Mouse (Mus musculus) MEL (cell line): ENCODE data around the gene Psmd9. TPM values are rescaled to one million over a fixed set of nuclear protein-coding genes. Genes with fewer than 3 reads are reported as not detected.
A peak's percentile ranks its signal among the peaks of the same experiment; 100 is the strongest.

ENCODE experiments used
- DNase-seq: peaks from one replicate; pipeline ENCODE4 v3.0.0; 2011; ENCODE audit warnings: low read depth, low spot score
- H3K27ac ChIP-seq: 2 replicates; pipeline ENCODE4 v1.5.1; 2012; ENCODE audit warnings: low read depth, mild to moderate bottlenecking, control low read depth, low read length, moderate library complexity; ENCODE audit not compliant: control insufficient read depth
- H3K27me3 ChIP-seq, 2 experiments: fragments of 150-350 bp in 1 of 2; sonication (generic) in 1 of 2; 2 replicates each; pipeline ENCODE4 v1.6.1; 2012; ENCODE audit warnings: low read length in 2 of 2, mild to moderate bottlenecking in 2 of 2, improper control_type of control experiment in 1 of 2, moderate library complexity in 1 of 2; ENCODE audit not compliant: insufficient read depth in 2 of 2, control insufficient read depth in 1 of 2
- H3K36me3 ChIP-seq, 2 experiments: 2 replicates each; pipeline ENCODE4 v1.6.1; 2012 to 2014; ENCODE audit warnings: low read length in 2 of 2, improper control_type of control experiment in 1 of 2, inconsistent platforms in 1 of 2, mild to moderate bottlenecking in 1 of 2; ENCODE audit not compliant: insufficient read depth in 2 of 2, control insufficient read depth in 1 of 2
- H3K4me1 ChIP-seq, 2 experiments: fragments of 150-350 bp in 1 of 2; sonication (generic) in 1 of 2; 2 replicates each; pipeline ENCODE4 v1.6.1; 2012; ENCODE audit warnings: low read length in 2 of 2, improper control_type of control experiment in 1 of 2, mild to moderate bottlenecking in 1 of 2; ENCODE audit not compliant: insufficient read depth in 2 of 2, control insufficient read depth in 1 of 2
- H3K4me3 ChIP-seq, 2 experiments: fragments of 150-350 bp in 1 of 2; sonication (generic) in 1 of 2; 2 replicates each; pipeline ENCODE4 v1.5.1; 2012; ENCODE audit warnings: low read depth in 2 of 2, low read length in 2 of 2, mild to moderate bottlenecking in 2 of 2, moderate library complexity in 2 of 2, control low read depth in 1 of 2, improper control_type of control experiment in 1 of 2; ENCODE audit not compliant: control insufficient read depth in 1 of 2, insufficient read depth in 1 of 2
- H3K79me2 ChIP-seq: 2 replicates; pipeline ENCODE4 v1.6.1; 2012; ENCODE audit warnings: mild to moderate bottlenecking, low read length, moderate library complexity; ENCODE audit not compliant: control insufficient read depth, poor library complexity, insufficient read depth
- H3K9ac ChIP-seq: 2 replicates; pipeline ENCODE4 v1.6.1; 2012; ENCODE audit warnings: low read depth, mild to moderate bottlenecking, control low read depth, low read length, moderate library complexity; ENCODE audit not compliant: control insufficient read depth, poor library complexity, severe bottlenecking
- H3K9me3 ChIP-seq: fragments of 150-350 bp; sonication (generic); replicated peaks from 2 replicates; pipeline ENCODE4 v1.6.1; 2012; ENCODE audit warnings: mild to moderate bottlenecking, low read length, improper control_type of control experiment, moderate library complexity; ENCODE audit not compliant: insufficient read depth
- CHD1 ChIP-seq: IDR thresholded peaks from 2 replicates; pipeline ENCODE4 v1.6.1; 2012; ENCODE audit warnings: low read depth, mild to moderate bottlenecking, inconsistent platforms, low read length, improper control_type of control experiment
- CHD2 ChIP-seq: IDR thresholded peaks from 2 replicates; pipeline ENCODE4 v1.6.1; 2011; ENCODE audit warnings: low read length, improper control_type of control experiment
- GABPA ChIP-seq: IDR thresholded peaks from 2 replicates; pipeline ENCODE4 v1.6.1; 2012; ENCODE audit warnings: low read depth, mild to moderate bottlenecking, inconsistent platforms, low read length, improper control_type of control experiment, moderate library complexity
- HCFC1 ChIP-seq: IDR thresholded peaks from 2 replicates; pipeline ENCODE4 v1.6.1; 2012; ENCODE audit warnings: low read depth, mild to moderate bottlenecking, inconsistent platforms, low read length, improper control_type of control experiment, moderate library complexity
- JUND ChIP-seq: IDR thresholded peaks from 2 replicates; pipeline ENCODE4 v1.6.1; 2011; ENCODE audit warnings: low read depth, mild to moderate bottlenecking, improper control_type of control experiment, low read length
- KAT2A ChIP-seq: conservative IDR thresholded peaks from 2 replicates; pipeline ENCODE4 v1.6.1; 2012; ENCODE audit warnings: low read depth, low read length, improper control_type of control experiment, inconsistent platforms
- MAX ChIP-seq: IDR thresholded peaks from 2 replicates; pipeline ENCODE4 v1.6.1; 2011; ENCODE audit warnings: low read length, improper control_type of control experiment
- MYB ChIP-seq: IDR thresholded peaks from 2 replicates; pipeline ENCODE4 v1.6.1; 2011; ENCODE audit warnings: mild to moderate bottlenecking, low read depth, low read length, improper control_type of control experiment
- MYC ChIP-seq: IDR thresholded peaks from 2 replicates; pipeline ENCODE4 v1.6.1; 2011; ENCODE audit warnings: low read depth, mild to moderate bottlenecking, low read length, improper control_type of control experiment, moderate library complexity
- NELFE ChIP-seq: IDR thresholded peaks from 2 replicates; pipeline ENCODE4 v1.6.1; 2011; ENCODE audit warnings: low read depth, low read length, improper control_type of control experiment
- NRF1 ChIP-seq: IDR thresholded peaks from 2 replicates; pipeline ENCODE4 v1.6.1; 2014; ENCODE audit warnings: low read depth, mild to moderate bottlenecking, inconsistent platforms, low read length, improper control_type of control experiment, moderate library complexity; ENCODE audit not compliant: poor library complexity, insufficient read depth, severe bottlenecking
- POLR2AphosphoS5 ChIP-seq: IDR thresholded peaks from 2 replicates; pipeline ENCODE4 v1.6.1; 2012; ENCODE audit warnings: low read depth, borderline replicate concordance, mild to moderate bottlenecking, inconsistent platforms, low read length, moderate library complexity, mixed read lengths
- SIN3A ChIP-seq: IDR thresholded peaks from 2 replicates; pipeline ENCODE4 v1.6.1; 2012; ENCODE audit warnings: low read length, improper control_type of control experiment, inconsistent platforms
- TAL1 ChIP-seq: IDR thresholded peaks from 2 replicates; pipeline ENCODE4 v1.6.1; 2012; ENCODE audit warnings: mild to moderate bottlenecking, inconsistent platforms, low read length, moderate library complexity, mixed read lengths
- USF1 ChIP-seq: IDR thresholded peaks from 2 replicates; pipeline ENCODE4 v1.6.1; 2014; ENCODE audit warnings: low read depth, mild to moderate bottlenecking, inconsistent platforms, low read length, improper control_type of control experiment, moderate library complexity
- USF2 ChIP-seq, 2 experiments: IDR thresholded peaks; 2 replicates each; pipeline ENCODE4 v1.6.1; 2011 to 2012; ENCODE audit warnings: improper control_type of control experiment in 2 of 2, low read length in 2 of 2, borderline replicate concordance in 1 of 2, inconsistent platforms in 1 of 2, low read depth in 1 of 2, mild to moderate bottlenecking in 1 of 2; ENCODE audit not compliant: insufficient read depth in 1 of 2
- ZNF384 ChIP-seq: IDR thresholded peaks from 2 replicates; pipeline ENCODE4 v1.6.1; 2012; ENCODE audit warnings: low read depth, mild to moderate bottlenecking, inconsistent platforms, low read length, improper control_type of control experiment
- polyA plus RNA-seq, 2 experiments: library from polyadenylated mRNA; stranded (reverse) in 1 of 2; unstranded in 1 of 2; fragments of >175 nt in 1 of 2; fragments of >200 nt in 1 of 2; gene quantifications; 2 replicates each; pipeline versions ENCODE4 v1.2.1 to v1.2.4; 2012; ENCODE audit warnings: low replicate concordance in 2 of 2, low read depth in 1 of 2; ENCODE audit not compliant: insufficient read length in 2 of 2, insufficient read depth in 1 of 2, missing spikeins in 1 of 2
- total RNA-seq: library from RNA; depleted of rRNA; stranded (reverse); fragments of 300-350 nt; gene quantifications from 2 replicates; pipeline ENCODE4 v1.2.3, GENCODE M21; 2012

The Psmd9 gene
- total and polyA plus RNA-seq, 3 experiments = 32.0 to 54.6 TPM; not detected in 1

DNA sequence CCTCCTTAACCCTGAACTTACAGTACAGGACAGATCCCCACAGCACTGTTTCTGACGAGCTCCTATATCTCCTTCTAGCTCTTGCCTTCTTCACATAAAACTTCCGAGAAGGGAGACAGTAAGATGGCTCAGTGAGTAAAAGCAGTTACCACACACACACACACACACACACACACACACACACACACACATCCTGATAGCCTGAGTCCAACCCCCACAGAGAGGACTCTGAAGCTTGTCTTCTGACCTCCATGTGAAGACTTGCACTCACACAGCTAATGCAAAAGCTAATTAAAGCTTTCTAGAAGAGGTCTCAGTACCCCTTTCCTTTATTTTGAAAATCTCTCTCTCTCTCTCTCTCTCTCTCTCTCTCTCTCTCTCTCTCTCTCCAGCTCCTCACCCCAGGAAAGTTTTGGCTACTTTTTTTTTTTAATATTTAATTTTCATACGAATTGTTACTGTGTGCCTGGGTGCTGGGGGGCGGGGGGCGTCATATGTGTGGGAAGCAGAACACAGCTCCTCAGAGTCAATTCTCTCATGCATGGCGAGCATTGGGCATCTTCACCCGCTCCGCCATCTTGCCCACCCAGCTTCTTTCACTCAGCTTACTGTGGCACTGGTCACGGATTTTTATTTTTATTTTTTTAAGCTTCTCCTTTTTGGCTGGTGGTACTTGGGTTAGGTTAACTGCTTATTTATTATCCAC, 107.6 kb downstream of the Psmd9 start:
- Histone ChIP-seq H3K9me3 (no peaks in the 10 kb centered on the region), H3K36me3 (no peaks in the 10 kb centered on the region; a peak in 1 of 4 replicates), H3K79me2 (no peaks in the 10 kb centered on the region)
- TF ChIP-seq MAX (no peak), CHD2 (no peak), MYC (no peak), NELFE (no peak), NRF1 (no peak), HCFC1 (no peak), USF1 (no peak)
- TF ChIP-seq, all 39 proteins: peak for 0
- Histone ChIP-seq H3K27me3 (no peaks in the 10 kb centered on the region), H3K27ac (no peak overlapping the region), H3K4me3 (no peak overlapping the region), H3K4me1 (no peaks in the 10 kb centered on the region; a peak in 1 of 4 replicates), H3K9ac (no peak overlapping the region)
- DNase-seq = no peak

- H3K9me3 ChIP-seq = no peaks in the 10 kb centered on the region
- no peaks in the 10 kb centered on the region for H3K27me3 ChIP-seq
- H3K9ac ChIP-seq = no peak overlapping the region
- no peaks in the 10 kb centered on the region; a peak in 1 of 4 replicates for H3K4me1 ChIP-seq
- H3K79me2 ChIP-seq = no peaks in the 10 kb centered on the region
- DNase-seq = peak; percentile 20
- H3K36me3 ChIP-seq = no peaks in the 10 kb centered on the region; a peak in 1 of 4 replicates
- H3K4me3 ChIP-seq = no peak overlapping the region
- peak; percentile 83 for TF ChIP-seq ZNF384
- TF ChIP-seq GABPA = no peak
- H3K27ac ChIP-seq = no peak overlapping the region
These were observed 108.1 kb downstream of the Psmd9 start for GRCm38 (mm10) chr5:123277342-123277701.

DNA sequence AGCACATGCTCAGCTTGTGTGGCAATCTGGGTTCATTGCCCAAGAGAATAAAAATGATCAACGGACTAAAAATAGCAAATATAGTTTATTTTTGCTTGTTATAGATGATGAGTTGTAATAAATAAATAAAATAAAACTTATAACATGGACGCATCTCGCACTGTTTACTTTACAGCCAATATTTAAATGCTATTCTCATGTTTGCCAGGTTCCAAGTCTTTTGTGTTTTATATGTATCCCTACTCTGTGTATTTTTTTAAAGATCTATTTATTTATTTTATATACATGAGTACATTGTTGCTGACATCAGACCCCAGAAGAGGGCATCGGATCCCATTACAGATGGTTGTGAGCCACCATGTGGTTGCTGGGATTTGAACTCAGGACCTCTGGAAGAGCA, 108.5 kb downstream of the Psmd9 start:
- Histone ChIP-seq H3K27me3 (no peaks in the 10 kb centered on the region), H3K36me3 (no peaks in the 10 kb centered on the region; a peak in 1 of 4 replicates), H3K27ac (no peak overlapping the region), H3K9me3 (no peaks in the 10 kb centered on the region), H3K9ac (no peak overlapping the region), H3K79me2 (no peaks in the 10 kb centered on the region), H3K4me3 (no peak overlapping the region), H3K4me1 (no peaks in the 10 kb centered on the region; a peak in 1 of 4 replicates)
- no peak for DNase-seq
- no peak for TF ChIP-seq MYB
- no peak for TF ChIP-seq POLR2AphosphoS5
- no peak for TF ChIP-seq TAL1
- no peak for TF ChIP-seq JUND
- TF ChIP-seq USF2 (IDR thresholded peaks at IDR 0.05; ENCODE audit: borderline replicate concordance in 1 of 2, insufficient read depth in 1 of 2, low read depth in 1 of 2, low read length in 2 of 2) = no peak
- no peak for TF ChIP-seq KAT2A
- TF ChIP-seq CHD1 = no peak
- no peak for TF ChIP-seq ZNF384
- TF ChIP-seq SIN3A = no peak
